Mouse (Mus musculus) kidney, postnatal 25 days (tissue): ENCODE measurements around the gene Gps2.
A peak's percentile ranks its signal among the peaks of the same experiment; 100 is the strongest.
"Not testable (repeated sequence)": the region's sequence is repeated elsewhere in the genome, so short reads cannot be mapped to it uniquely, and the experiment has no call there.

Source experiments
- DNase-seq, 2 experiments: peaks; one replicate each; pipeline ENCODE4 v3.0.0; 2021; ENCODE audit warnings: mixed read lengths in 2 of 2

Gene Gps2

GRCm38 (mm10) chr11:69937385-69937784 lies 23.7 kb downstream of the Gps2 start:
- peak; percentile 41 to 80 for DNase-seq

DNA sequence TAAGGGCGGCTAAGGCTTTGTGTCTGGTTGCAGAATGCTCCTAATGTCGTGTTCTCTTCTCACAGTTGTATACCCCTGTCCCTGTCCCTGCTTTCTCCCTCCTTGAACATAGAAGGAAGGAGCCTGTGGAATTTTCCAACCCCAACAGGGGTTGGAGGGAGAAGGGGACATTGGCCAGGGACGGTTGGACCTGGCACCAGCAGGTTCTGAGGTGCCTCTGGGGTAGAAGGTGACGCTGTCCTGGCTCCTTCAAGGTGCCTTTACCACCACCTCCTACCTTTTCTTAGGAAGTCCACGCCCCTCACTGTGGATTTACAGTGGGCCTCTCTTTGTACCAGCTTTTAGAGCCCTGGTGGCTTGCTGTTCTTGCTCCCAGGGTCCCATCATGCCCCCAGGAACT lies 24.1 kb downstream of the Gps2 start:
- DNase-seq: peak in 1 of 2 experiments; percentile 72

GRCm38 (mm10) chr11:69938401-69938979 lies 24.8 kb downstream of the Gps2 start:
- DNase-seq: peak; percentile 49 to 64

GRCm38 (mm10) chr11:69939181-69939580 lies 25.5 kb downstream of the Gps2 start:
- DNase-seq: no peak

DNA sequence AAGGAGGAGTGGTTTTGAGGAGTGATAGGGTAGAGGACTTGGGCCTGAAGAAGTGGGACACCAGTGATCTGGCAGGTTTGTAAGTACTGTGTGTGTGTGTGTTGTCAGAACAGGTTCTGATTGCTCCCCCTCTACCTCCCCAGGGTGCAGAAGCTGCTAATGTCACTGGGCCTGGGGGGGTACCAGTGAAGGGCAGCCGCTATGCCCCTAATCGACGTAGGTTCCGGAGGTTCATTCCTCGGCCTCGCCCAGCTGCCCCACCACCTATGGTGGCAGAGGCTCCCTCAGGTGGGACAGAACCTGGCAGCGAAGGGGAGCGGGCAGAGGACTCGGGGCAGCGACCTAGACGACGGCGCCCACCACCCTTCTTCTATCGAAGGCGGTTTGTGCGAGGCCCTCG lies 26.0 kb downstream of the Gps2 start:
- DNase-seq: no peak

DNA sequence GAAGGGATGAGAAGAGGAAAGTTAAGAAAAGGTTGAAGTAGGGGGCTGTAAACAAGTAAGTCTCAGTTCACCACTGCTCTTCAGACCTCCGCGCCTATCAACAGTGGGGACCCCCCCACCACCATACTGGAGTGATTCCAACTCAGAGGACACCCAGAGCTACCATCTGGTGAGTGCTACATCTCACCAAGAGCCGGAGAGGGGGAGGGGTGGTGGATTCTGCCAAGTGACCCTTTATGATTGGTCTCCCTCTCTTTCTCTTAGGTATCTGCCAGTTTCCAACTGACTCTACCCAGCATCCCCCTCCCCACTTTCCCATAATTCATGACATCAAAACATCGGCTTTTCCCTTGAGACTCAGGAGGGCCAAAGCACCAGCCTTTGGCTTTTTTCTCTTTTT lies 27.3 kb downstream of the Gps2 start:
- DNase-seq: no peak

- DNase-seq: no peak
Measured at GRCm38 (mm10) chr11:69945216-69945615, 31.5 kb downstream of the Gps2 start.

DNA sequence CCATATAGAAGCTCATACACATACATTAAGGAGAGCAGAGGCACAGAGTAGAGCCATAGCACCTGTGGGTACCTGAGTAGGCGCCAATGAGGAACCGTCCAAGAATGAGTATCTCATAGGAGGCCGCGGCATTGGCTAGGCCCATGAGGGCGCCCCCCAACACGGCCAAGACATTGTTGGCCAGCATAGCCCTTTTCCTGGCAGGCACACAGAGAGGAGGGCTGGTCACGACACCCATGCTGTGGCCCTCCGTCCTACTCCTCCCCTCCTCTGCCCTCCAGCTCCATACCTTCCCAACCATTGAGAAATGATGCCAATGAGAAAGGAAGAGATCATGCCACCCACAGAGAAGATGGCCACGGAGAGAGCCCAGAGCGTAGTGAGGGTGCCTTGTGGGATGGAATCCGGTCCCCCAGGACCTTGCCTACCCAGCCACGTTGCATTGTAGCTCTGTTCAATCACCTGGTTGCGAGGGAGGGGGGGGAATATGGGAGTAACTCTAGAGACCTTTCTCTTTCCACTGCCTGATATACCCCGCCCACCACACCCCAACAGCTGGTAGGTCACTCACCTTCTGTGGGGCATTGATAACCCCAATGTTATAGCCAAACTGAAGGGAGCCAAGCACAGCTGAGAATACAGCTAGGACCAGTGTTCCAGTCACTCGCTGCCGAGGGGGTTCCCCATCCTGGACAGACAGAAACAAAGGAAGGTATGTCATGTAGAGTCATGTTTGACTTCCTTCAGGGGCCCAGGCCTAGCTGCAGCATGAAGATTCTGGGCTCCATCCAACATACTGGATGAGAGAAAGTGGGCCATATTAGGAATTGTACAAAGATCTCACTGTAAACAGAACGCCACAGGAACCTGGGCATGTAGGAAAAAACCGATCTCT lies 32.6 kb downstream of the Gps2 start:
- DNase-seq: no peak

- DNase-seq: peak; percentile 68 to 82
Measured at GRCm38 (mm10) chr11:69947337-69948065, 33.8 kb downstream of the Gps2 start.

- peak; percentile 95 to 96 for DNase-seq
Measured at GRCm38 (mm10) chr11:69948066-69948762, 34.5 kb downstream of the Gps2 start, which contains the start of gene Slc2a4. Slc2a4 (minus strand) TSS chr11:69948188.

DNA sequence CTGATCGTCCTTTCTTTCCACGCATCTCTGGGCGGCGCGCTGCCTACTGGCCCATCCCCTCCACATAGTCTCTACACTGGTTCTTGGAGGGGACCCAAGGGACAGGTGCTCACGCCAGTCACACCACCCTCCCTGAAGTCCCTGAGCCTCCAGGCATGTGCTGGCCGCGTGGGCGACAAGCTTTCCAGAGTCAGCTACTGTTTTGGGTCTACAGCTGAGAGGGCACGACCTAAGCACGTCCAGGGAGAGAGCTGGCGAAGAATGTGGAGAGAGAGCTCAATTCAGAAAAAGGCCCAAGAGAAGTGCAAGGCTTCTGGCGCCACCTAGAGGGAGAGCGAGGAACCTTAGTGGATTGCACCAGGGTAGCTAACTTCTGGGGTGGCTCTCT lies 35.1 kb downstream of the Gps2 start:
- DNase-seq: peak; percentile 91 to 96

- DNase-seq: peak; percentile 41 to 42
Measured at GRCm38 (mm10) chr11:69950807-69951459, 37.2 kb downstream of the Gps2 start.

GRCm38 (mm10) chr11:69952274-69952673 lies 38.6 kb downstream of the Gps2 start:
- DNase-seq: no peak

- DNase-seq: peak in 1 of 2 experiments; percentile 16
Measured at GRCm38 (mm10) chr11:69953267-69953915, 39.7 kb downstream of the Gps2 start.

- DNase-seq: not testable (repeated sequence)
Measured at GRCm38 (mm10) chr11:69955618-69956017, 41.9 kb downstream of the Gps2 start.

GRCm38 (mm10) chr11:69956218-69956617 lies 42.5 kb downstream of the Gps2 start:
- DNase-seq: no peak

DNA sequence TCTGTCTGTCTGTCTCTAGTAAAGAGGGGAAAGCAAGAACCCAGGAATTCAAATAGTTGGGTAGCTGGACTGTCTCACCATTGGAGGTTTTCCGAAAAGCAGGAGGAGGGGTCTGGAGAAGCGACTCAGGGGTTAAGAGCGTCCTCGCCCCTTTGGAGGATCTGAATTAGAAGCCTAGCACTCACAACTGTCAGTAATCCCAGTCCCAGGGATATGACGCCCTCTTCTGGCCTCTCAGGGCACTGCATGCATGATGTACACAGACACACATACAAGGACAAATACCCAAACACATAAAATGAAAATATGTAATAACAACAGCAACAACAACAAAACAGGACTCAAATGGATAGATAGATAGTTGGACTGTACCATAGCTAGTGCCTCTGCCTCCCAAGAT lies 46.9 kb downstream of the Gps2 start:
- no peak for DNase-seq

DNA sequence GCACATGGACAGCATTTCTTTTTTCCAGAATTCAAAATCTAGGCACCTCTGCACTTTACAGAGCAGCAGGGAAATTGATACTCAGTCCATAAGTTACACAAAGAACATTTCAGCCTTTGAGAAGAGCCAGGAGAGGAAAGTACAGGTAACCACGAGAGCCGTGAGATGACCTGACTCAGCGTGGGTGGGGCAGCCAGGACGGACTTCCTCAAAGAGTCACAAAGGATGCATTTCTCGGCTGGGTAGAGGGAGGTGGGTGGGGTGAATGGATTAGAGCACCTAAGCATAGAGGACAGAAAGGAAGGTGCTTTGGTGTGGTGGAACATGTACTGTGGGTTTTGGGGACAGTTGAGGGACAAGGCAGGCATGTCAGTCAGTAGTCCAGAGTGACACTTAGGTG lies 48.2 kb downstream of the Gps2 start:
- no peak for DNase-seq

DNA sequence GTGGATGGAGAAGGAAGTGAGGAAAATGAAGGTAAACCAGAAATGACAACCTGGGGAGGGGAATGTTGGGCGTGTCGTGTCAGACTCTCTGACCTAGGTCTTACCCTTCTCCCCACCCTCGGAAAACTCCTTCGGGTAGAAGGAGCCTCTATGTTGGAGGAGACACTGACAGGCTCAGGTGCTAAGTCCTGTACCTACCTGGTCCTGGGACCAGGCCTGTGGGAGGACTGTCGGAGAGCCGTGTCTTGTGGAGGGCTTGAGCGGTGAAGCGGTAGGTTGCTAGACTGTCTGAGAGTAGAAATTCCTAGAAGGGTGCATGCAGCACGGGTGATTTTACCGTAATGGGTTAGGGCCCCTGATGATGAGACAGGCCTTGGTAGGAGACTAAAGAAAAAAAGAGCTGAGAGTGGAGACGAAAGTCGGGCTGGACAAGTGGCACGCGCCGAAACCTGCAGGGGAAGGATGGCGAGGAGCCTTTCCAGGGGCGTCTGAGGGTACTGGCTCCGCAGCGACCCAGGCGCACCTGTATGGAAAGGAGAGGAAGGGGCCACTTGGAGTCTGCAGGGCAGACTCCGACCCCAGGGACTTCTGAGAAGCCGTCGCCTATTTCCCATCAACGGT lies 51.1 kb downstream of the Gps2 start, which contains the start of gene Cldn7:
Gene Cldn7, plus strand, starts transcription at position 130 of the 621 bp plus-strand sequence.
- no peak for DNase-seq

- peak; percentile 64 to 90 for DNase-seq
Measured at GRCm38 (mm10) chr11:69965271-69966005, 51.8 kb downstream of the Gps2 start.
